Mouse (Mus musculus) erythroblast, embryonic 14.5 days (primary cell): ENCODE results near the gene Pard3.

Experiments used
- GATA1 ChIP-seq: IDR thresholded peaks from 2 replicates; pipeline ENCODE4 v1.6.1; 2012; ENCODE audit warnings: low read length, inconsistent platforms, mixed read lengths
- TAL1 ChIP-seq: IDR thresholded peaks from 3 replicates; pipeline ENCODE4 v1.6.1; 2012; ENCODE audit warnings: low read length, inconsistent platforms, mixed read lengths

DNA sequence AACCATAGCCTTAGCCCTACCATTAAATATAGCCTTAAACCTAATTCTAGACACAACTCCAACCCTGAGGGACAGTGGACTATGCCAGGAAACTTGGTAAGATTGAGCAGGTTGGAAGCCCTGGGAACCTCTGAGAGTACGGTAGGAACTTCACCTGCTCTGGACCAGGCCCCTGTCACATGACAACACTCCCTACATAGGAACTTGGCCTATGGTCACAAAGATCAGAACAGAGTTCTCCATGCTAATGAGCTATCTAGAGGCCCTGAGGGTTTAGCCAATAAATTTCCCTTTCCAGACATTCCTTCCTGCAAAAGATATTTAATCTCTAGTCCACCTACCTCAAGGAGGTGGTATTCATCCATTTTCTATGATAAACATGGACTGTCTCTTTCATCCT, 41.9 kb upstream of the Pard3 start:
- no peak for TF ChIP-seq GATA1
- no peak for TF ChIP-seq TAL1
